Mouse (Mus musculus) yolk sac, embryonic 10.5 days (tissue): ENCODE measurements around the gene Hoxb4.

Source experiments
- DNase-seq: peaks from one replicate; pipeline ENCODE4 v3.0.0-alpha.2; 2017; ENCODE audit warnings: low spot score

Hoxb4 gene

DNA sequence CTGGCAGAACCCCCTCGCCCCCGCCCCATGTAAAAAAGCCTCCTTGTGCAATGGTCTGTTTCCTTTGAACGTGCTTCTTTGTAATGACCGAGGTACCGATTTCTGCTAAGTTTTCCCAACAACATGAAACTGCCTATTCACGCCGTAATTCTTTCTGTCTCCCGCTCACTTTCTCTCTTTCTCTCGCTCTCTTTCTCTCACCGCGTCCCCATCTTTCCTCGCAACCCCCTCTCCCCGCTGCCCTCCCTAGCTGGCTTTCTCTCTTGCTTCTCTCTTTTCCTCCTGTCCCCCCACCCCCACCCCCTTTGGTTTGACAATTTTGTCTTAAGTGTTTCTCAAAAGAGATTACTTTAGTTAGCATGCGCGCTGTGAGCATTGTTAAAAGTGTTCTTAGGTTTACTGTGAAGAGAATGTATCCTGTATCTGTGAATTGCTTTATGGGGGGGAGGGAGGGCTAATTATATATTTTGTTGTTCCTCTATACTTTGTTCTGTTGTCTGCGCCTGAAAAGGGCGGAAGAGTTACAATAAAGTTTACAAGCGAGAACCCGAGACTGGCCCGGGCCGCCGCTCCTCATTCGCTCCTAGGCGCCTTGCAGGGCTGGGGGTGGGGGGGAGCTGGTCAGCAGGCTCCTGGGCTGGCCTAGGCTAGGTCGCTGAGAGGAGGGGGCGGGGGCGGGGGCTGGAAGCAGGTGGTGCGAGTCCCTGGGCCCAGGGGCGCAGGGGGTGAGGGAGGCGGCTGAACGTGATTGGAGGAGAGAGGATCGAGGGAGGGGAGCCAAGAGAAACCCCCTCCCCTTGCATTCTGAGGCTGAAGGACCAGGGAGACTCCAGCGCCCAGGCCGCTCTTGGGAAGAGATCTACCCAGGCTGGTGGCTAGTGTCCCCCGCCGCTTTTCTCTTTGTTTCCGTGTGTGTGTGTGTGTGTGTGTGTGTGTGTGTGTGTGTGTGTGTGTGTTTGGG lies 33.0 kb upstream of the Hoxb4 start:
- DNase-seq, result peak; percentile 90

DNA sequence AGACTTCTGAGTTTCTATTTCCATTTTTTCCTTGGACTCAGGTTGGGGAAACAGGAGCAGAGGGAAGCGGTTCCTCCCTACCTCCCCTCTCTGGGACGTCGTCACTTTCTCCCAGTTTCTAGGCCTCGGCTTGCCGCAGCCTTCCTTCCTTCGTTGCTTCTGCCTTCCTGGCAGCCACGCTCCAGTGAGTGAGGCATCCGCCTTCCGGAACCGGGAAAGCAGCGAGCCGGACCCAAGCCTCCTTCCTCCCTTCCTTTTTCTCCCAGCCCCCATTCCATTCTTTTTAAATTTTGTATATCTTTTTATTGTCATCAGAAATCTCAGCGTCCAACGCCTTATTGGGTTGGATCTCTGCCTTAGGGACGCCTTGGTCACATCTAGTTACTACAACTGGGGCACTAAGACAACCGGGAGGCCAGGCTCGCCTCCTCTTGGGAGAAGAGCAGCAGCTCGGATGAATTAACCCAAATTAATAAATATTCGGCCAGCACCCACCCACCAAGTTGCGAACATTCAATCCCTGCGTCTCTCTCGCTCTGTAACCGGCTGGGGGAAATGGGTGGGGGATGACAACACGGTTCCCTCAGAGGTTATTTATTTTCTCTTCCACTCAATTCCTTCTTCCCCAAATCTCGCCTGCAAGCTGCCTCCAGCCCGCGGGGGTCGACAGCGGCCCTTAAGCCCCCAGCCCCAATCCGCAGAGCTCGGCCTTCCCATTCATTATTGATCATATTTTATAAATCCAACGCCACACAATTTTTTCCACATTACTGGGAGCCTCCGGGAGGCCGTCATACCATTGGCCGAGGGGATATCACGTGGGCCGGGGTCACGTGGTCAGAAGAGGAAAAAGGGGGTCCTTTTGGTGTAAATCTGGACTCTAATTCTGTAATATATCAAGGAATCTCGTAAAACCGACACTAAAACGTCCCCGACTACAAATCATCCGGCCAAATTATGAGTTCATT lies 32.0 kb upstream of the Hoxb4 start, which contains the start of gene Hoxb7:
Hoxb7 (plus strand) TSS at position 853 of the 968 bp plus-strand sequence.
- DNase-seq, result peak; percentile 79

DNA sequence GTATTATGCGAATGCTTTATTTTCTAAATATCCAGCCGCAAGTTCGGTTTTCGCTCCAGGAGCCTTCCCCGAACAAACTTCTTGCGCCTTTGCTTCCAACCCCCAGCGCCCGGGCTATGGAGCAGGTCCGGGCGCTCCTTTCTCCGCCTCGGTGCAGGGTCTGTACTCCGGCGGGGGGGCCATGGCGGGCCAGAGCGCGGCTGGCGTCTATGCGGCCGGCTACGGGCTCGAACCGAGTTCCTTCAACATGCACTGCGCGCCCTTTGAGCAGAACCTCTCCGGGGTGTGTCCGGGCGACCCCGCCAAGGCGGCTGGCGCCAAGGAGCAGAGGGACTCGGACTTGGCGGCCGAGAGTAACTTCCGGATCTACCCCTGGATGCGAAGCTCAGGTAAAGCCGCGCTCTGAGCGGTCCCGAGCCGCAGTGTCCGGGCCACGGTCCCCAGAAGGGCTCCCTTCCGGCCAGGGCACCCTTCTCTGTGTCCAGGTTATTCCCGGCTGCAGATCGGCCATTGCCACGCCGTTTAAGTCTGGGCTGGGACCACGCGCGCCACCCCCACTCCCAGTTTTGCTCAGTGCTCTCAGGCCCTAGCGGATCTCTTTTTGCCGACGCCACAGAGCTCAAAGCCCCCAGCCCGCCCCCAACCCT lies 31.2 kb upstream of the Hoxb4 start:
- DNase-seq, result no peak

DNA sequence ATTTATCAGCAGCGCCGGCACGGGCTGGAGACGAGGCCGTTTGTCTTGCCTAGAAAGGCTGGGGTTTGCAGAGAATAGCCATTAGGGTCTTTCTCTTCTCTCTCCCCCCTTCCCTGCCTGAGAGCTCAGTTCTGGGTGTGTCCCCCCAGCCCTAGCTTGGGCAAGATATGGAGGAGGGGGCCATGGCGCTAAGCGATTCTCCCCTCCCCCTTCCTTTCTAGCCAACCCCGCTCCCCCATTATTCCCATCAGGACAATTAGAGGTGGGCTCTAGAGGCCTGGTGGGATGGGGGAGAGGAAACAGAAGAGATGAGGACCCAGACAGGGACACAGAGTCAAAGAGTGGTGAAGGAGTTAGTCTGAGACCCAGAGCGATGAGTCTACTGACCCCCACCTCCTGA lies 30.7 kb upstream of the Hoxb4 start:
- no peak for DNase-seq

DNA sequence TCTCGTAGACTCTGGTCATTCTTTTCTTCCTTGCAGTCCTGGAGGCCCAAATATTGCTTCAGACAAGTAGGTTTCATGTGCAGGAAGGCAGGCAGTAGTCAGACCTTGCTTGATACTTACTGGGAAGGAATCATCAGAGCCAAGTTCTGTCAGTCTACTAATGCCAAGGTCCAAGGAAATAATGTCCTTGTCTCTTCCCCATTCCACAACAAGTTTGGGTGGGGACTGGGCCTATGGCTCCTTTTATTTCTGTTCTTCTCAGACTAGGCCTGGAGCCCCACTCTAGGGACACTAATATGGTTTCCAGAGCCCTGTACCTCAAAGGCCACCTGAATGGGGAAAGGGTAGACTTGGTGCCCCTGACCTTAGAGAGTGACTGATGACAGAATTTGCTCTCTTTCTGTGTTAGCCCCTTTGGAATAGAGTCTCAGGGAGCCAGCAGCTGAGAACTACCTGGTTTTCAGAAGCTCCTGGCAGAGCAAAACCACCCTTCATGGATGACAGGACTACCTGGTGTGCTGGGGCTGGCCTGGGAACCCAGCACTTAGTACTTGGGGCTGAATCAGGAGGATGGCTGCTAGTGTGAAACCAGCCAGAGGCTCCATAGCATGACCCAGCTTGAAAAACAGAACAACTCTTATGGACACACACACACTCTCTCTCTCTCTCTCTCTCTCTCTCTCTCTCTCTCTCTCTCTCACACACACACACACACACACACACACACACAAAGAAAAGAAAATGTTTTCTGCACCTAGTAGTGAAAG lies 29.4 kb upstream of the Hoxb4 start:
- DNase-seq, result no peak

DNA sequence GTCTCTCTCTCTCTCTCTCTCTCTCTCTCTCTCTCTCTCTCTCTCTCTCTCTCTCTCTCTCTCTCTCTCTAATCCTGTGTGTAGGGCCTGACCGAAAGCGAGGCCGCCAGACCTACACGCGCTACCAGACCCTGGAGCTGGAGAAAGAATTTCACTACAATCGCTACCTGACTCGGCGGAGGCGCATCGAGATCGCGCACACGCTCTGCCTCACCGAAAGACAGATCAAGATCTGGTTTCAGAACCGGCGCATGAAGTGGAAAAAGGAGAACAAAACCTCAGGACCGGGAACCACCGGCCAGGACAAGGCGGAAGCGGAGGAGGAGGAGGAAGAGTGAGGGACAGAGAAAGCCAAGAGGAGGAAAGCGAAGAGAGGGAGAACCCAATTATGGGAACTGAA lies 28.8 kb upstream of the Hoxb4 start:
- no peak for DNase-seq

DNA sequence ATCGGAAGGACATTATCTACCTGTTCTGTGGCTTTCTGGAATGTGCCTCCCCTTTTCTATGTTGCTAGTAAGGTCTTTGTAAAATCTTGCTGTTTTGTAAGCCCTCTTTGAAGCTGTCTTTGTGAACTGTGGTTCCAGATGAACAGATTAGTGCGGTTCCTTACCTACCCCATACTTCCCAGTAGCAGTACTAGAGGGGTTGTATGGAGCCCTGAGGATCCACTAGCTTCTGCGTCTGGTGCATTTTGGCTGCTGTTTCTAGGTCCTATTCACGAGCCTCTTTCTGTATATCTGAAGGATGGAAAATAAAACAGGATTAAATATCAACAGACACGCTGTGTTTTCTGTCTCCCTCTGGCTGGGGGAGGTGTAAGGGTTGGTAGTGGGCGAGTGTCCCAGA lies 28.2 kb upstream of the Hoxb4 start:
- DNase-seq, result no peak

DNA sequence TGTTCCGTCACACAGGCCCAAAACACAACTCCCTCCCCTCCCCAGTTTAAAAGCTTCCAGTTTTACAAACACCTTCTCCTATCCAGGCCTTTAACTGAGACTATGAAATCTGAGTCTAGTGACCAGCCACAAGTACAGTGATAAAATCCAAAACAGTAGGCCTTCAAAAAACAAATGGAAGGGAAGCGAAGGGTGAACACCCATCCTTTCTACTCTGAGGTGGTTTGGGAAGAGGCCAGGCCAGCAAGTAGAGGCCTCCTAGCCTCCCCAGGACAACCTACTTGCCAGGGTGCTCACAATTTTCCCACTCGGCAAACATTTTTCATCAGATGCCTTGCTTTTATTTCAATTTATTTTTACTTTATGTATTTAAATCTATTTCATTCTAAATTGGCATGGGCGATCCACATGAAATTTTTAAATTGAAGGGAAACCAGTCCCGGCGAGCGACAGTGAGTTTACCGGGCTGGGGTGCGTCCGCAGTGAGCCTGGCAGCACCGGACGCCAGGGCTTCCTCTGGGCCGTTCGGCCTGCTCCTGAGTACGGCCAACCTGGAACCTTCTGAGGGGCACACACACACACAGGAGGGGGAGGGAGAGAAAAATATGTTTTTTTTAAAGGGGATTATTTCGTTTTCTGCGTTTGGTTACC lies 27.2 kb upstream of the Hoxb4 start:
- no peak for DNase-seq

DNA sequence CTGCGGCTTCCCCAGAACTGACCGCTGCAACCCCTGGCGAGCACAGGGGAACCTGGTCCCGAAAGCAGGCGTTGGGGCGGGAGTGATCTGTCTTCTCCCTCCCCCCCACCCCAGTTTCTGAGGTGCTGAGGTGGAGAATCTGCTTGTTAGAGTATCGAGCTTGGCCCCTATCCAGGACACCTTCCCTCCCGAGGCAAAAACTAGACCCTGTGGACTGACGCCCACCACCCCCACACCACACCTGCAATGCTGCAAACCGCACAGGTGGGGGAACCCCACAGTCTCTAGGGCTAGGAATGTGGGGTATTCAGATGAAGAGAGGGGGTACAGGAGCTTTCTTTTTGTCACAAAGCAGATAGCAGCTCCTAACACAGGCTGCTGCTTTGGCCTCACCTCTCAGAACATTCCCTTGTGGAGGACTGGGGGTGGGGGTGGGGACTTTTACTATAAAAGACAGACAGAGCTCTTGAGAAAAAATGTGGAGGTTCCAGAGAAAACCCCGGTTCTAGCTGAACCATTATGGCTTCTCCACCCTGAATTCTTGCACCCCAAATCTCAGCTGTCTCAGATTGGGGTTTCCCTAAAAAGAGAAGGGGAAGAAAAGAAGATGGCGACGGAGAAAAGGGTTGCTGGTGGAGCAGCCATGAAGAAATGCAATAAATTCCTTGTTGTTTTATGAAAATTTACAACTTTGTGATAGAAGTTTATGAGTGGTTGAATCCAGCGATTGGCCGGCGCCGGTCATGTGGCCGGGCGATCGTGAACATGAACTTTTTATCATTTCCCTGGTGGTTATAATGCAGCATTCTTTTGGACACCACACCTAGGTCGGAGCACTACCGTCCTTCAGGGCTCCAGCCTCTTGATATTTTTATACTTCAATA lies 26.1 kb upstream of the Hoxb4 start, which contains the start of gene Hoxb6:
Hoxb6 (plus strand) TSS at position 796 of the 884 bp plus-strand sequence.
- no peak for DNase-seq

DNA sequence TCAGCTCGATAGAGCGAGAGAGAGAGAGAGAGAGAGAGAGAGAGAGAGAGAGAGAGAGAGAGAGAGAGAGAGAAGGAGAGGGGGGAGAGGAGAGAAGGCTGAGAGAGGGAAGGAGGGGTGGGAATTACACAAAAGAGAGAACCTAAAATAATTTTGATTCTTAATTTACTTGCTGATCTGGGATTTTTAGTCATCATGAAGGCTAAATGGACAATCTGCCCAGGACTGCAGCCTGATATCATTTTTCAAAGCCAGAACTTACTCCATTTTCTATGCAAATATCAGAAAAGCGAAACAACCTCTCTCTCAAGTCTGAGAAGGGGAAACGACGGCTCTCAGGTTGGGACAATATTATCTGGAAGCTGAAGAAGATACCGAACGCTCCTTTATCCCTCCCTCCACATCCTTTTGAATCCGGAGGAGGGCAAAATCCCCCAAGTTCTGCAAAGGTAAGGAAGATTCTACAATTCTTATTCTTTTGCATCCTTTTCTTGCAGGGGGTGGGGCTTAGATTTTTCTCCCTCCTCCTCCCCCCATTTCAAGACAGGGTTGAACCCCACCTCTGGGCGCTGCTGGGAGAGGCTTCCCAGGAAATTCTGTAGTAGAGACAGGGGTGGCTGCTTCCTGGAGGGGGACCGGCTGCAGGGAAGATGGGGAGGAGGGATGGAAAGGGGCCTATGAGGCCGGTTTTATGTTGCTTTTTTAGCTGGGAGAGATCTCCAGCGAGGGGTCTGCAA lies 25.3 kb upstream of the Hoxb4 start:
- DNase-seq, result no peak

DNA sequence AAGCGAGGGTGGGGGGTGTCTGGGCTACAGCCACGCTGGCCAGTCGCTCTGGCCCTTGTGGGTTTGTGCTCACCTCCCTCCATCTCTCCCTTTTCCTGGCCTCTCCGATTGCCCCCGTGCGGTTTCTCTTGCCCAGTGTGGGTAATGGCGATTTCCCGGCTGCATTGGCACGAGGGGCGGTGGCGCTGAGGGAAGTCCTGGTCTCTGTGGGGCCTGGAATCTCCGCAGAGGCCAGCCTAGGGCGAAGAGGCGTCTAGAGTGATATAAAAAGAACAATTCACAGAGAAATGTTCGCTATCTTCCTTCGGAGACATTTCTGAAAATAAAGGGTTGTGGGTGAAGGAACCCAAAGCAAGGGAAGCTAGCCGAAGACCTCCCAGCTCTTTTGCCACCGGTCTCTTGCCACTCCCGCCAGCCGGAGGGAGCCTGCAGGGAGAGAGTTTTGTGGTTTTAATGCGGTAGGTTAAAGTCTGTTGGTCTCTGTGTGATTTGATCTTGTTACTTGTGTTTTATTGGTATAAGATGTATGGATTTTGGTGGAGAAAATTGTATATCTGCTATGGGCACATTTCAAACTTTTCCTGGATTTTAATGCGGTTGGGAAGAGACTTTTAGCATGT lies 24.7 kb upstream of the Hoxb4 start:
- no peak for DNase-seq

DNA sequence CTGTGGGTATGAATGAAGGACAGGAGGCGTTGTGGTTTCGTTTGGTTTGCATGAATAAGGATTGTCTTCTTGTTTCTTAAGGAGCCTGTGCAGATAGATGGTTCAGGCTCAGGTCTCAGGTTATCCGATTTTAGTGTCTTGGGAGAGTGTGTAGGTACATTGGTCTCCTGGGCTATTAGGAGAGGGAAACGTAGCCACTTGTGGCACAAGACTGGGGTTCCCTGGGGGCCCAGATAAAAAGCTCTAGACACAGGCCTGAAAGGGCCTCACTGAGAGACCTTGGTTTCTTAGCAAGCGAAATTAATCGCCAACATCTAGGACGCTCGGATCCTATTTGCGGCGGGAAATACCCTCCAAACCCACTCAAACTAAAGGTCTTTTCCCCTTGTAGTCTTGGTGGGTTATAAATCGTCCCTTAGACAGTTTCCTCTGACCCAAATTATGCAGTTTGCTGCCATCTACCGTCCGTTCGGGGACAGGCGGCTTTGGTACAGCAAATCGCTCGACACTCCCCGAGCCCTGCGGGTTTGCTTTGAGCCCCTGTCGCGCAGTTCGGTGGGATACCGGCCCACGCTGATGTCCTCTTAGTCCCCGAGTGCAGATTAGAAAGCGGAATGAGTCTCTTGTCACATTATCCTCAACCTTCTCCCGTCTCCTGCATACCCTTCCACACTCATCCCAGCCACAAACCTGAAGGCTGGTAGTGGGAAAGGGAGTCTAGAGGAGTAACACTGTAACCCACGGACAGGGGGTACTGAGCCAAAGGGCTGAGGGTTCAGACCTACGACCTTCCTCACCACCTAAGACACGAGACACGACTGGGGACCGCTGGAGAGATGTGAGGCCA lies 23.6 kb upstream of the Hoxb4 start:
- DNase-seq, result peak; percentile 81

DNA sequence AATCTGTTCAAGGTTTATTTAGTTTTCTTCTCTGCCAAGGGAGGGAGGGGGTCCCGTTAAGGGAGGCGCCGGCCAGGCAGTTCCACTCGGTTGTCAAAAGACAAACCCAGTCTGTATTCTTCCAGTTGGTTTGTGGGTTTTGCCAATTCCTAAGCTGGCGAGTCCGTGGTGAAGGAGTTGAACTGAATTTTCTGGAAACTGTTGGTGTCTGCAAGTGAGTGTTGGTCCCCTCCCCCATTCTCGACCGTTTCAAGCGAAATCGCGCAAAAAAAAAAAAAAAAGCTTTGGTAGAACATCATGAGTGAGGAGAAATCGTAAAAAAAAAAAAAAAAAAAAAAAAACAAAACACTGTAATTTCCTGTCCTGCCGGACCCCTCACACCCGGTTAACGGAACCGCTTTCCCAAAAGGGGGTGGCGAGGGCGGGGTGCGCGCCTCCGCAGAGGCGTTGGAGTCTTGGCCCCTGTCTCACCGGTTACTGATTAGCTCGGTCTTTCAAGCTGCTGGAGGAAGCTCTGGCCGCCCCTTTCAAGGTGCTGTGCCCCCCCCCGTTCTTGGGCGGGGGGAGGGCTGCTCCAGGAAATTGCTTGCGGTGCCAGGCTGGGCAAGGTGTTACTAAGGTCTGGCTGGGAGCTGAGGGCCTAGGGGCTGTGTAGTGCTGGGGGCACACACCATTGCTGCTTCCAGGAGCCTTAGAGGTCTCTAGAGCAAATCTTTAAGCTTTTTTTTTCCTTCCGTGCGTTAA lies 22.8 kb upstream of the Hoxb4 start:
- no peak for DNase-seq

DNA sequence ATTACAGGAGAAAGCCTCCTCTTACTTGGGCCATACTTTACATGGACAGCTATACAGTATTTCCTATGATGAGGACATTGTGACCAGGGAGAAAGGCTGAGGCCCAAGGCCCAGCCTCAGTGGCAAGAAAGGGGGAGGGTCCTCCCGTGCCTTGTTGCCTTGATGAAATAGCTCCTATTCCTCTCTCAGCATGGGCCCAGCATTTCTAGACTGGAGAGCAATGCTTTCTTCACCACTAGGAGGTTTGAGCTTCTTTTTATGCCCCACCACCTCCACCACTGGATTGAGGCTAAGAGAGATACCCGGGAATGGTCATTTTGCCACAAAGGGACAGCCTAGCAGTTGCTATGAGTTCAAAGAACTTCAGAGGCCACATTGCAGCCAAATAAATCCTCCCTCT lies 21.1 kb upstream of the Hoxb4 start:
- DNase-seq, result no peak

DNA sequence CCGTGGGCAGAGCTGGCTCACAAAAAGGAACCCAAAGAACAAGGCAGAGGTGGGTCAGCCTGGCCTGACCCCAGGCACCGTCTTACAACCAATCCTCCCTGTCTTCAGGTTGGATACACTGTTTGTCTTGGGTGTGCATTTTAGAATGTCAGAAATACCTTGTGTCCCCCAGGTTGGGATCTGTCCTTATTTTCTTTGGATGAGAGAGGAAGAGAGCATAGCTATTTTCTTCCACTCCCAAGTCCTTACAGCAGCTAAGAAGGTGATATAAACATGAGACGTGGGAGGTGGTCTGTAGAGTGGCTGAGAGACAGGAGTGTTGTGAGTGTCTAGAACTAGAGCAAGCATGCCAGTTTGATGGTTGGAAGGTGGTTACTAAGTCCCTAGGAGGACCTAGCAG lies 20.6 kb upstream of the Hoxb4 start:
- DNase-seq, result no peak

DNA sequence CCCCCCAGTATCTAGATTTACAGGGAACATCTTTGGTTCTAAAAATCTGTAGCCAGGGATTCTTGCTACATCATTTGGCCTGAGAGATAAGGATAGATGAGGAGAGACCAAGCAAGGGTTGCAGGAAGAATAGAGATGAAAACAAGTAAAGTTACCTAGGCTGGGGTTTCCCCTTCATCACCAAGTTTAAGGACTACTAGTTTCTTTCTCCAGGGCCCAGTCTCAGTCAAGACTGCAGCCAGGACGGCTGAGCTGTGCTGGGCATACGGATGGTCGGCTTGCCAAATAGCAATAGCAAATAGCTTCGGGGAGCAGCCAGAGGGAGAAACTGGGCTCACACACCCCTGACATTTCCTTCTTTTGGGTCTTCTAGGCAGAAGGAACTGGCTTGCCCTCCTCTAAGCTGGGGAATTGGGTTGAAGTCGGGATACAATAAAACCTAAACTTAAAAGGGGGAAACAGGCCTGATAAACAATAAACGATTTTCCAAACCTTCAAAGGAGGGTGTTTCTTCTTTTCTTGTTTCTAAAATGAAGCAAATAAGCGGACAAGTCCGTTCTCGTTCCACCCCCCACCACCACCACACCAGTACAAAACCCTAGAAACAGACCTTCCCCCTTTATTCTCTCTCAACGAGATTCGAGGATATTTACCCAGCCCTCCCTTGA lies 20.0 kb upstream of the Hoxb4 start:
- DNase-seq, result no peak
